Mouse (Mus musculus) regulatory T cell (primary cell): ENCODE data around the gene Auts2.

ENCODE experiments used
- in situ Hi-C: fragments of 300-600 bp; cut with MboI, MseI; formaldehyde crosslinking; loops from one replicate; pipeline ENCODE4 v1.15.1; 2025; ENCODE audit warnings: high pct_unique_total_duplicates

Gene Auts2

GRCm38 (mm10) chr5:131737476-131737875, 805.7 kb downstream of the Auts2 start:
- in situ Hi-C loops = no loop called here

- in situ Hi-C loops = no loop called here
These were observed 809.9 kb downstream of the Auts2 start for GRCm38 (mm10) chr5:131733324-131733660.

- in situ Hi-C loops = no loop called here
These were observed 810.4 kb downstream of the Auts2 start for GRCm38 (mm10) chr5:131732631-131733323.

DNA sequence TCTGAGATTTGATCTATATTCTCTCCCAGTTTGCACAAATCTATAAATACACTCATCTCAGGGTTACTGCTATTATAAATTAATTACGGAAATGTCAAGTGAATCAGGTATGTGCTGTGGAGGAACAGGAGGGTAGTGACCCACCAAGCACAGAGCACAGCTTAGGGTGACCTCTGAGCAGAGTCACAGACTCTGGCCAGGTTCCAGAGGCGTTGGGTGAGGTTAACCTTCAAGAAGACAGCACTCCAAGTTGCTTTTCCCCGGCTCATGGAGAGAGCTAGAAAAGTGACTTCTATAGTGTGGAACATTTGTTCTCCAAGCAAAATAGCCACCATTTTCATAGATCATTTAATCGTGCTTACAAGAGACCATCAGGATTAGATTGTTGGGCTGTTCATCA, 813.7 kb downstream of the Auts2 start:
- in situ Hi-C loops = no loop called here

DNA sequence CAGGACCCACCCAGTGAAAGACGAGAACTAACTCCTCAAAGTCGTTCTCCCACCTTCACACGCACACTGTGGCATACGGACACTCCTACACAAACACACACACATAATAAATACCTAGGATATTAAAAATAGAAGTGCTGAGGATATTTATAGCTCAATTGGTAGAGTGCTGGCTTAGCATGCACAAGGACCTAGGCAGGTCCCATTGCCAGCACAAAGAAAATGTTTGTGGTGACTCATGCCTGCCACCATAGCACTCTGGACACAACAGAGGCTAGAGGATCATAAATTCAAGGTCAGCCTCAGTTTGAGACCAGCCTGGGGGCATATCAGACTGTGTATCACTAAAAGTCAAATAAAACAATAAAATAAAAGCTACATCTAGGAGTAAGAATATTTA, 815.2 kb downstream of the Auts2 start:
- in situ Hi-C loops = no loop called here

DNA sequence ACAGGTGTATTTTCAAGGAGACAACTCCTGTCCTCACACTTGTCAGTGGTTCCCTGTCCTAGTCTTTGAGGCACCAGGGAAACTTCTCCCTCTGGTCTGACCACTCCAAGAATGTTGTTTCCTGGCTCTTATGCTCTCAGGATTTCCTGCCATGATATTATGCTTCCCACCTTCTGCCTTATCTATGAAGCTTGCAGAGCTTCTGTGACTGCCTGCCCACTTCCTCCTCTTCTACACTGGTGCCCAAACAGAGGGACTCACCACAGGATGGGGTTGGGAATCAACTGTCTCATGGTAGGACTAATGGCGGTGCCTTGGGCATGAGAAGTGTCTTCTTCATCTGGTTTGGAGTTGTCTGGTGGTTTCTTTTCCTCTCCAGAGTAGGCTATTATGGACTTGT, 818.6 kb downstream of the Auts2 start:
- in situ Hi-C loops = no loop called here

DNA sequence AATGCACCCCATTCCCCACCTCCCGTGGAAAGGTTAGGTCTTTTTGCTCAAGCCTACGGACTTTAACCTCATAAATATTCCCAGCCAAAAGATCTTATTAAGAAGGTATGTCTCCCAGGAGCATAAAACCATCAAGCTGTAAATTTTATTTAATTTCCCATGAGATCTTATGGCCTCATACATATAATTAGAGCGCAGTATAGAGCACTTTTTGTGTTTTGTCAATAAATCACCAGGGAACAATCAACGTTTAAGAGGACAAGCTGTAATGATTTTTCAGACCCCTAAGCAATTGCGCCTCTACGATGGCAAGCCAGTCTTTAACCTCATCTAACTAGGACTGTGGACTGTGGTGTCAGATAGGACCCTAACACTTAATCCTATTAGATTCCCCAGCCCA, 820.4 kb downstream of the Auts2 start:
- in situ Hi-C loops = no loop called here

GRCm38 (mm10) chr5:131722361-131722760, 820.8 kb downstream of the Auts2 start:
- in situ Hi-C loops = no loop called here

GRCm38 (mm10) chr5:131718013-131718412, 825.1 kb downstream of the Auts2 start:
- in situ Hi-C loops = no loop called here

- in situ Hi-C loops = no loop called here
These were observed 825.7 kb downstream of the Auts2 start for GRCm38 (mm10) chr5:131717359-131717965.

DNA sequence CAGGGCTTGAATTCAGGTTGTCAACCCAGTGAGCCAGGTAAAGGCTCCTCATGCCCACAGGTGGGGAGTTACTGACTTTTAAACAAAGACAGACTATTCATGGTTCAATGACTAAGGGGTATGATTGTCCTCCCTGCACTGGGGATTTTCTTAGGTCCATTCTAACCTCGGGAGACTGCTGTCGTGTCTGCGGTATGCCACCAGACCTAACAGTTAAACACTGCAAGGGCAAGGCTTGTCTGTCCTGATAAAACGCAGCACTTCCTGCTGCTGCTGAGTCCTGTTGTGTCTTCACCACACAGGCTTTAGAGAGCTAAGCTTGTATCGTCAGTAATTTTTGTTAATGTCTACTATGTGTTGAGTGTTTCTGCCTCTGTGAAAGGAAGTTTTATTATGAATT, 828.2 kb downstream of the Auts2 start:
- in situ Hi-C loops = no loop called here

DNA sequence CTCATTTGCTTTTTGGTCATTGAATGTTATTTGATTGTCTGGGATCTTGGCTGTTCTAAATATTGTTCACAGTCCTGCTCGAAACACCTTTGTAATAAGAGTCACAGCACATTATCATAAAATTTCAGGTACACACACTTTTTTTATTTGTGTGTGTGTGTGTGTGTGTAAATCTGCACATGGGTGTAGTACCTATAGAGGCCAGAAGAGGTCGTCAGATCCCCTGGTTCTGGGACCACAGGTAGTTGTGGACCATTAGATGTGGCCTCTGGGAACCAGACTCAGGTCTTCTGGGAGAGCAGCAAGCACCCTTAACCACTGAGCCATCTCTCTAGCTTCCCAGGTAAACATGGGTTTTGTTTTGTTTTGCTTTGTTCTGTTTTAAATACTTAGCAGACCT, 830.7 kb downstream of the Auts2 start:
- in situ Hi-C loops = no loop called here

- in situ Hi-C loops = no loop called here
These were observed 831.5 kb downstream of the Auts2 start for GRCm38 (mm10) chr5:131711474-131712129.

DNA sequence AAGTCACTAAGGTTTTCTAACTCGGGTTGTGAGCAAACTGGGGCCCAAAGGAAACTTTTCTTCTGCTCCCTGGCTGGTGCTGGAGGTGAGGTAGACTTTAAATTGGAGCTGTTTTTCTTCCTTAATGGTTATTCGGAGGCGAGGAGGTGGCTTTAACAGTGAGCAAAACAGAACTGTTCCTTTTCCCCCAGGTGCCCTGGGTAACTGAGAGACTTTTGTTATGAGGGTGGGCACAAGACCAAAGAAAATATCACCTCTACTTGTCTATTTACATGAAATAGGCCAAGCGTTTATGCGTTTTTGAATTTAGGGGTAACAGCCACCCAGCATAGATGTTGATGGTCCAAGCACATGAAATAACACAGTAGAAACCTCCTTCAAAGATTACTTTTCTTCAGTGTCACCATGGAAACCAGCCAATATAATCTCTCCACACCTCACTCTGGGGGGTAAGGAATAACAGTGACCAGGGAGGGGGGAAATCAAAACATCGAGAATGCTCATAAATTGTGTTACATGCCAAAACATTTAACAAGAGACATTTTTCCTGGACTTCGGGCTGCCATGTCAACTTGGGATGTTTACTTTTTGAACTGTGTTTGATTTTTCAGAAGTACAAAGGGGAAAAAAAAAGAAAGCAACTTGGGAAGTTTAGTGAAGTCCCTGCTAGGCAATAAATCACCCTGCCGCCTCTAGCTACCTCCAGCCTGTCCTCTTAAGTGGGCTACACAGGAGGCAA, 832.2 kb downstream of the Auts2 start:
- in situ Hi-C loops = no loop called here

DNA sequence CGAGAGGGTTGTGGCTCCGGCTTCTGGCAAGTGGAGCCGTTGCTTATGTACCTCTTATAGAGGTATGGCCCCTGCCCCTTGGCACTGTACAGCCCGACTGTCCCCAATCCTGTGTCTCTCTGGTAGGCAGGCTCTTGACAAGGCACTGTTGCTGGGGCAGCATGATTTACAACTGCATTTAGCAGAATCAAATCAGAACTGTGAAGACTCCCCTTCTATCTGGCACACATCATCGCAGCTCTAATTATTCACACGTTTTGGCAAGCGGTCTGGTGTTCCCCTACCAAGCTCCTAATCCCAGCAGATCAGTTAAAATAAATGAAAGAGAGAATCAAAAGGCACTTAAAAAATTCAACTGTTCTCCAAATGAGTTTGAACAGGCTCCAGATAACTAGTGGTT, 835.7 kb downstream of the Auts2 start:
- in situ Hi-C loops = no loop called here

- in situ Hi-C loops = no loop called here
These were observed 839.4 kb downstream of the Auts2 start for GRCm38 (mm10) chr5:131703729-131704128.

DNA sequence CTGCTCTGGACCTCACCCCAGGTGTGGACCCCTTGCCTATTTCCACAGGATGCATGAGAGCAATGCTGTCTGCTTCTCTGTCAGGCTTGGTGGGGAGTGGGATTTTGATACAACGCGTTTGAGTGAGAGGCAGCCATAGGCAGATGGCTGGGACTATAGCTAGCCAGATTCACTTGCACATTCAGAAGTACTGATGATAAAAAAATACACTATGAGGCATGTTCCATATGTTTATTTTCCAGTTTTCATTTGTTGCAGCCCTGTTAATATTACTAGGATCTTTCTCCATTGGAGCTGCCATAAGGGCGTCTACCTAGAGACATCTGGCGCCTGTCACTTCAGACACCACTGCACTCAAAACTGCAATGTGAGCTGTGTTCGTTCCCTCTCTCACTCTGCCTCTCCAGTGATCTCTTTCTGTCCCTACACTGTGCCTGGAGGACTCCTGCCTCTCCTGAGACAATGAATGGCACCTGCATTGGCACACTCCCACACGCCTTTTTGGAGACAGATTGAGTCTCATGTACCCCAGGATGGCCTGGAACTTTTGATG, 840.2 kb downstream of the Auts2 start:
- in situ Hi-C loops = no loop called here

- in situ Hi-C loops = no loop called here
These were observed 844.2 kb downstream of the Auts2 start for GRCm38 (mm10) chr5:131698900-131699299.

- in situ Hi-C loops = no loop called here
These were observed 852.4 kb downstream of the Auts2 start for GRCm38 (mm10) chr5:131690781-131691180.

DNA sequence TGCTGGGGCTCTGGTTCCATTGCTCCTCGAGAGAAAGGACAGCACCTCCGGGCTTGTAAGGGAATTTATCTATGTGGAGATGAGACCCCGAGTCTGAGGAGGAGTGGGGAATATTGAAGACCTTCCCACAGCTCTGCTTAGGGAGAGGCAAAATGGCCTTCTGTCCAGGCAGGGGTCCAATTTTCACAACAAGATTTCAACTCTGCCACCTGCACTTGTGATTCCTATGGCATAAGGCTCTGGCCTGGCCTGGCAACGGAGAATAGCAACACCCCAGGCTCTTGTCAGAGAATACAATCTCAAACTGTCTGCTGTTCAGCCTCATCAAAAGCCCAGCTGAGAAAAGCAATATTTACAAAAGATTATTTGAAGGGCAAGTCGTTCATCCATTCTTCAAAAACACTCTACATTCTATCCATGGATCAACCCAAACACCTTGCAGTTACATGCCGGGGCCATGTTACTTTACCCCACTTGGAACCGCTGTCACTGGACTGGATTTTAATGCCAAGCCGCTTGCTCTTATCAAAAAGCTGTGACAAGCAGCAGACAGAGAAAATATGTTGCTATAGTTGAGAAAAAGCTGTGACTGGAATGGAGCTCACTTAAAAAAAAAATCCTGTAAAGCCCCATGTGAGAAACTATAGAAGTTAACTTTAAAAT, 856.1 kb downstream of the Auts2 start:
- in situ Hi-C loops = no loop called here

DNA sequence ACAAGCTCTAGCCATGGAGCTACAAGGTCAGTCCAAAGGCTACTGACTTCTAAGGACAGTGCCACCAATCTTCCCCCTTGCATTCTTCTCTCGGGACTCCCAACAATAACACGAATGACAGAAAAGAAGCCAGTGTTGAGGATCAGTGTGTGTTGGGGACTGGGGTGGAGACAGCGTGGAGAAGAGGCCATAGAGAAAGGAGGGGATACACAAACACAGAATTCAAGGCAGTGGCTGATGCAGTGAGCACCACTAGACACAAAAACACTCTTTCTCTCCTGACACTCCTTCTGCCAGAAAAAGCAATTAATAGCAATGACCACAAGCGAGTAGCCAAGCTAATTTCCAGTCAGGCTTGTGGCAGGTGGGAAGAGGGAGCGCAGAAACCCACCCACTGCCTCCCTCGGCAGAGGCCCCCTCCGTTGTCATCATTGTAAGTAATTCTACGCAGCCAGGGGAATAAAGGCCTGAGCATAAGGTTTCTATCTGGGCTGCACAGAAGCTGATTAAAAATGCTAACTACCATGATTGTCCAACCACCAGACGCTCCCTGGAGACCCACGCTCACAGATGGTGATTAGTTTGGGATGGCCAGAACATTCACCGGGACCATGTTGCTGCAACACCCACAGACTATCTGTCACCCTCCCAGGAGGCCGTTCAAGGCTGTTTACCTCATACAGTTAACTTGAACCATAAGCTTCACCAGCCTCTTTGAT, 862.9 kb downstream of the Auts2 start:
- in situ Hi-C loops = no loop called here
